Mouse (Mus musculus) megakaryocyte progenitor cell, adult 5-6 weeks (primary cell): Measurements from ENCODE around the gene Olfr94. TPM values are rescaled to one million over a fixed set of nuclear protein-coding genes. Genes with fewer than 3 reads are reported as not detected.

Experiments used
- total RNA-seq, 2 experiments: library from RNA; stranded (forward) in 1 of 2; stranded (reverse) in 1 of 2; fragments of 157-497, 149-512 nt in 1 of 2; fragments of 200-1000 nt in 1 of 2; gene quantifications; 2 replicates each; pipeline versions ENCODE4 v1.2.3 to v1.2.4; 2015 to 2017

Olfr94 gene
- total RNA-seq, 2 experiments from 2014 or later: not detected

Other genes starting within 250 kb of the Olfr94 start
- gene Ppp1r11, start 249.3 kb downstream of the Olfr94 start, total RNA-seq (2015): 82.1 and 83.5 TPM in 2 replicates
- gene Ppp1r11, start 249.3 kb downstream of the Olfr94 start, total RNA-seq (2017): 57.1 and 87.6 TPM in 2 replicates
- gene Znrd1, start 242.4 kb downstream of the Olfr94 start, total RNA-seq (2015): 105 and 108 TPM in 2 replicates
- 37.2 and 53.9 TPM in 2 replicates for gene Znrd1, start 242.4 kb downstream of the Olfr94 start, total RNA-seq (2017)
- gene Znrd1as, start 242.4 kb downstream of the Olfr94 start, total RNA-seq (2015): 3.3 and 5.5 TPM in 2 replicates
- 6.2 and 8.6 TPM in 2 replicates for gene Znrd1as, start 242.4 kb downstream of the Olfr94 start, total RNA-seq (2017)
- gene 2410137M14Rik, start 219.8 kb downstream of the Olfr94 start, total RNA-seq (2015): not detected in 2 replicates
- not detected in 2 replicates for gene 2410137M14Rik, start 219.8 kb downstream of the Olfr94 start, total RNA-seq (2017)
- gene H2-M5, start 211.5 kb downstream of the Olfr94 start, total RNA-seq (2015): not detected in 2 replicates
- not detected in 2 replicates for gene H2-M5, start 211.5 kb downstream of the Olfr94 start, total RNA-seq (2017)
- 0.22 TPM in 1 of 2 replicates, not detected in the other for gene Zfp57, start 199.8 kb downstream of the Olfr94 start, total RNA-seq (2015)
- 0.25 TPM in 1 of 2 replicates, not detected in the other for gene Zfp57, start 199.8 kb downstream of the Olfr94 start, total RNA-seq (2017)
- gene Mog, start 177.6 kb downstream of the Olfr94 start, total RNA-seq (2015): not detected in 2 replicates
- gene Mog, start 177.6 kb downstream of the Olfr94 start, total RNA-seq (2017): not detected in 2 replicates
- gene Gabbr1, start 155.0 kb downstream of the Olfr94 start, total RNA-seq (2015): 2.6 and 4.3 TPM in 2 replicates
- gene Gabbr1, start 155.0 kb downstream of the Olfr94 start, total RNA-seq (2017): 0.25 and 0.91 TPM in 2 replicates
- not detected in 2 replicates for gene Olfr90, start 112.5 kb downstream of the Olfr94 start, total RNA-seq (2015)
- not detected in 2 replicates for gene Olfr90, start 112.5 kb downstream of the Olfr94 start, total RNA-seq (2017)
- gene Olfr91, start 102.7 kb downstream of the Olfr94 start, total RNA-seq (2015): not detected in 2 replicates
- not detected in 2 replicates for gene Olfr91, start 102.7 kb downstream of the Olfr94 start, total RNA-seq (2017)
- not detected in 2 replicates for gene Olfr92, start 80.9 kb downstream of the Olfr94 start, total RNA-seq (2015)
- not detected in 2 replicates for gene Olfr92, start 80.9 kb downstream of the Olfr94 start, total RNA-seq (2017)
- not detected in 2 replicates for gene Olfr93, start 39.5 kb downstream of the Olfr94 start, total RNA-seq (2015)
- gene Olfr93, start 39.5 kb downstream of the Olfr94 start, total RNA-seq (2017): not detected in 2 replicates
- gene Ubd, start 7.1 kb downstream of the Olfr94 start, total RNA-seq (2015): 0.22 TPM in 1 of 2 replicates, not detected in the other
- gene Ubd, start 7.1 kb downstream of the Olfr94 start, total RNA-seq (2017): 0.27 TPM in 1 of 2 replicates, not detected in the other
- not detected in 2 replicates for gene Olfr95, start 12.1 kb upstream of the Olfr94 start, total RNA-seq (2015)
- not detected in 2 replicates for gene Olfr95, start 12.1 kb upstream of the Olfr94 start, total RNA-seq (2017)
- gene Olfr96, start 19.2 kb upstream of the Olfr94 start, total RNA-seq (2015): not detected in 2 replicates
- gene Olfr96, start 19.2 kb upstream of the Olfr94 start, total RNA-seq (2017): not detected in 2 replicates
- gene Olfr97, start 36.3 kb upstream of the Olfr94 start, total RNA-seq (2015): not detected in 2 replicates
- gene Olfr97, start 36.3 kb upstream of the Olfr94 start, total RNA-seq (2017): not detected in 2 replicates
- gene Olfr98, start 62.8 kb upstream of the Olfr94 start, total RNA-seq (2015): not detected in 2 replicates
- not detected in 2 replicates for gene Olfr98, start 62.8 kb upstream of the Olfr94 start, total RNA-seq (2017)
- gene H2-M3, start 69.2 kb upstream of the Olfr94 start, total RNA-seq (2015): 11.0 and 11.6 TPM in 2 replicates
- gene H2-M3, start 69.2 kb upstream of the Olfr94 start, total RNA-seq (2017): 23.5 and 27.3 TPM in 2 replicates
- not detected in 2 replicates for gene Olfr99, start 82.5 kb upstream of the Olfr94 start, total RNA-seq (2015)
- not detected in 2 replicates for gene Olfr99, start 82.5 kb upstream of the Olfr94 start, total RNA-seq (2017)
- gene Olfr101, start 103.3 kb upstream of the Olfr94 start, total RNA-seq (2015): not detected in 2 replicates
- not detected in 2 replicates for gene Olfr101, start 103.3 kb upstream of the Olfr94 start, total RNA-seq (2017)
- gene Olfr102, start 116.1 kb upstream of the Olfr94 start, total RNA-seq (2015): not detected in 2 replicates
- not detected in 2 replicates for gene Olfr102, start 116.1 kb upstream of the Olfr94 start, total RNA-seq (2017)
- not detected in 2 replicates for gene Olfr103, start 138.7 kb upstream of the Olfr94 start, total RNA-seq (2015)
- not detected in 2 replicates for gene Olfr103, start 138.7 kb upstream of the Olfr94 start, total RNA-seq (2017)
- not detected in 2 replicates for gene Olfr104-ps, start 158.6 kb upstream of the Olfr94 start, total RNA-seq (2015)
- not detected in 2 replicates for gene Olfr104-ps, start 158.6 kb upstream of the Olfr94 start, total RNA-seq (2017)
- not detected in 2 replicates for gene Olfr105-ps, start 178.0 kb upstream of the Olfr94 start, total RNA-seq (2015)
- not detected in 2 replicates for gene Olfr105-ps, start 178.0 kb upstream of the Olfr94 start, total RNA-seq (2017)
- not detected in 2 replicates for gene Olfr106-ps, start 189.4 kb upstream of the Olfr94 start, total RNA-seq (2015)
- not detected in 2 replicates for gene Olfr106-ps, start 189.4 kb upstream of the Olfr94 start, total RNA-seq (2017)
- not detected in 2 replicates for gene Olfr107, start 198.2 kb upstream of the Olfr94 start, total RNA-seq (2015)
- gene Olfr107, start 198.2 kb upstream of the Olfr94 start, total RNA-seq (2017): not detected in 2 replicates
- not detected in 2 replicates for gene Olfr108, start 244.5 kb upstream of the Olfr94 start, total RNA-seq (2015)
- not detected in 2 replicates for gene Olfr108, start 244.5 kb upstream of the Olfr94 start, total RNA-seq (2017)